Mouse (Mus musculus) thymus, adult 2 months (tissue): ENCODE measurements around the gene Fam166b. TPM values are rescaled to one million over a fixed set of nuclear protein-coding genes. Genes with fewer than 3 reads are reported as not detected.

Experiments used
- DNase-seq: peaks from one replicate; pipeline ENCODE4 v3.0.0; 2021
- H3K27ac ChIP-seq: fragments of 200-500 bp; 2 replicates; pipeline ENCODE4 v1.5.1; 2012; ENCODE audit warnings: low read length, control low read depth; ENCODE audit not compliant: control insufficient read depth, insufficient read depth
- H3K27me3 ChIP-seq: fragments of 200-500 bp; 2 replicates; pipeline ENCODE4 v1.6.1; 2012; ENCODE audit warnings: mild to moderate bottlenecking, low read length, moderate library complexity, mixed read lengths; ENCODE audit not compliant: control insufficient read depth, insufficient read depth
- H3K36me3 ChIP-seq: fragments of 200-500 bp; 2 replicates; pipeline ENCODE4 v1.6.1; 2012; ENCODE audit warnings: mild to moderate bottlenecking, low read length, moderate library complexity; ENCODE audit not compliant: control insufficient read depth, insufficient read depth
- H3K4me1 ChIP-seq: fragments of 200-500 bp; replicated peaks from 2 replicates; pipeline ENCODE4 v1.6.1; 2012; ENCODE audit warnings: low read length; ENCODE audit not compliant: control insufficient read depth, insufficient read depth
- H3K4me3 ChIP-seq: fragments of 200-500 bp; 2 replicates; pipeline ENCODE4 v1.5.1; 2012; ENCODE audit warnings: mild to moderate bottlenecking, low read length, control low read depth, moderate library complexity; ENCODE audit not compliant: control insufficient read depth, insufficient read depth
- CTCF ChIP-seq: fragments of 200-500 bp; IDR thresholded peaks from 2 replicates; pipeline ENCODE4 v1.5.1; 2012; ENCODE audit warnings: mild to moderate bottlenecking, control low read depth, low read length, moderate library complexity, borderline replicate concordance; ENCODE audit not compliant: control insufficient read depth, poor library complexity, insufficient read depth; ENCODE audit errors: extremely low read depth
- POLR2A ChIP-seq: fragments of 200-500 bp; IDR thresholded peaks from 2 replicates; pipeline ENCODE4 v1.6.1; 2012; ENCODE audit warnings: mild to moderate bottlenecking, low read length, control low read depth, moderate library complexity; ENCODE audit not compliant: control insufficient read depth, poor library complexity, insufficient read depth; ENCODE audit errors: extremely low read depth
- WGBS: fragments of 180-500 bp; shearing (Covaris S2); methylation state at CpG from one replicate; pipeline ENCODE4 v1.1.7; 2018; 5-methylcytosine and 5-hydroxymethylcytosine counted together
- polyA plus RNA-seq: library from polyadenylated mRNA; depleted of rRNA; stranded (reverse); fragments of >200 nt; gene quantifications from 2 replicates; pipeline ENCODE4 v1.2.3, GENCODE M21; 2012

Gene Fam166b
- polyA plus RNA-seq, 1 experiment, result 0.22 TPM

DNA sequence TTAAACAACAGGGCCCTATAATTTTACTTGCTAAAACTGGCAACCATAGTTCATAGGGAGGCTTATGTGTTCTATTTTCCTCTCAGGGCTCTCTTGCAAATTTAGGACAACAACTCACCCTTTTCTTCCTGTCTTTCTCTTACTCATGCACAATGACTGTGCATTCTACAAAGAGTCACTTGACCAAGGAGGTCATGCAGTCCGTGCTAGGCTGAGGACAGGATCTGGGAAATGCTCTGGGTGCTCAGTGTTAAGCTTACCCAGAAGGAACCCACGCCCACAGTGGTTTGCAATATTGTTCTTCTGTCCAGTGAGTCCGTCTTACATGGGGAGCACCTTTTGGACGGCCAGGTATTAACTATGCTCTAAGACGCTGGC lies 44.9 kb downstream of the Fam166b start:
- Histone ChIP-seq H3K36me3 (no peaks in the 10 kb centered on the region), H3K4me3 (no peak overlapping the region), H3K27me3 (no peaks in the 10 kb centered on the region; the same call in 1 of the 2 replicates), H3K4me1 (peaks cover 5% of the 10 kb centered on the region; the same call in 1 of the 2 replicates), H3K27ac (no peak overlapping the region)
- WGBS, result 74% methylated on average over 5 of the region's 5 CpGs
- DNase-seq, result no peak
- no peak for TF ChIP-seq CTCF
- TF ChIP-seq POLR2A, result no peak

DNA sequence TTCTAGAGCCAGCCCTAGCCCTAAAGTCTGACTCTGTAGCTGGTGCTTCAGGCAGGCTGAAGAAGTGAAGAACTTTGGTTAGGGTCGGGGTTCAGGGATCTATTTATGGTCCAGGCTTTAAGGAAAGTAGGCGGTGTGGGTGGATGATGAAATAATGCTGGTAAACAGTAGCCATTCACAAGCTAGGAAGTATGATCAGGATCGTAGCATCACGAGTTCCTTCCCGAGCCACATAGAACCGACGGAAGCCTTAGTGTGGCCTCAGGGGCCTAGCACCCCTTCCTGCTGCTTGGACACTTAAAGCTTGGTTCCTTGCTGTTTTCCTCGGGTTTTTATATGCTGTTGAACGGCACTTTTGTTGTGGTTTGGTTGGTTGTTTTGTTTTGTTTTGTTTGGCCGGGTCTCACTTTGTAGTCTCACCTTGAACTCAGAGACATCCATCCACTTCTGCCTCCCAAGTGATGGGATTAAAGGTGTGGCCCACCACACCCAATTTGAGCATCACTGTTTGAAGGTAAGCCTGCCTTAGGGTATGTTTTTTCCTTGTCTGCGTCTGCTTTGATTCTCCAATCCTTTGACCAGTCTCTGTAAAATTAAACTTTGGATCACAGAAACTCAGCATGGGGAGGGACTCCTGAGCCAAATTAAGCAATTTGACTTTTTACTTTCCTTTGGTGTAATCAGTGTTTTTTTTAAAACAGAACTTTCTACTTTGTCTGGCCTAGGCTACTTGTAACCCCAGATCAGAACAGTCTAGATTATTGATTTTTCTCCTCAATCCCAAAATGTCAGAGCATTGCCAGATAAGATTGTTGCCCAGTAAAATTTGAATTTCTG lies 45.5 kb downstream of the Fam166b start:
- DNase-seq, result no peak
- peaks cover 5% of the 10 kb centered on the region; the same call in 1 of the 2 replicates for H3K4me1 ChIP-seq
- H3K36me3 ChIP-seq, result no peaks in the 10 kb centered on the region
- 80% methylated on average over 11 of the region's 11 CpGs for WGBS
- H3K27ac ChIP-seq, result no peak overlapping the region
- H3K4me3 ChIP-seq, result no peak overlapping the region
- no peaks in the 10 kb centered on the region; the same call in 1 of the 2 replicates for H3K27me3 ChIP-seq
- no peak for TF ChIP-seq CTCF
- no peak for TF ChIP-seq POLR2A

DNA sequence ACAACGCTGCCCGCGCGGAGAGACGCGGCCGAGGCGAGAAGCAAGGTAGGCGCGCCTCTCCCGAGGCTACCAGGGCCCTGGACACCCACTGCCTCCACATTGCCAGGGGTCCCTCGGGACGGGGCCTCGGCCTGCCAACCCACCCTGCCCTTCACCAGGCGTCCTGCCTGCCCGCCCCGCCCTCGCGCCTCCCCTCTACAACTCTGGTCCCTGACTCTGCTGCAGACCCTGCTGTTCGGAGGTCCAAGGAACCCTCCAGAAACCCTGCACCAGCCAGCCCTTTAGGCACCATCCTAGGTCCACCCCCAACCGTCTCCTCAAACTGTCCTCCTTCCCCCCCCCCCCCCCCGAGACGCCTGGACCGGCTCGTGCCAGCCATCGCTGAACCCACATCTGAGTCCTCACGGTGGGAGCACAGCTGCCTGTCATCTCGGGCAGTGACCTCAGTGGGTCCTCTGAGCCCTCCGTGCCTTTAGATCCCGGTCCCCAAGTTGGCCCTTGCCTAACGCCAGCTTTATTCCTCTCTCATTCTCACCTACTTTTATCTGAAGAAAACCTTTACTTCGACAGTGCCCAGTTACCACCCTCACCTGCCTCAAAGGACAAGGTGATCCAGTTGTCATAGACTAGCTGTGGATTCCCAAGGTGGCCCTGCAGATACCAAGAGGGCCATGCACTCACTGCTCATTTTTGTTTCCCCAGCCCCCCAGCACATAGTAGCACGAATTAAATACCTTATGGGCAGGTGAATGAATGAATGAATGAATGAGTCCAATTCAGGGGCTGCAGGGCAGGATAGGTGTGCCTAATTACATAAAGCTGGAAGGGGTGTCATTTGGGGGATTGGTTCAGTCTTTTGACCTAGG lies 46.5 kb downstream of the Fam166b start:
- peaks cover 5% of the 10 kb centered on the region; the same call in 1 of the 2 replicates for H3K4me1 ChIP-seq
- H3K36me3 ChIP-seq, result no peaks in the 10 kb centered on the region
- TF ChIP-seq POLR2A, result no peak
- TF ChIP-seq CTCF, result no peak
- 13% methylated on average over 32 of the region's 33 CpGs for WGBS
- no peaks in the 10 kb centered on the region; the same call in 1 of the 2 replicates for H3K27me3 ChIP-seq
- no peak for DNase-seq
- H3K27ac ChIP-seq, result no peak overlapping the region
- H3K4me3 ChIP-seq, result peak overlapping the region; percentile 11

DNA sequence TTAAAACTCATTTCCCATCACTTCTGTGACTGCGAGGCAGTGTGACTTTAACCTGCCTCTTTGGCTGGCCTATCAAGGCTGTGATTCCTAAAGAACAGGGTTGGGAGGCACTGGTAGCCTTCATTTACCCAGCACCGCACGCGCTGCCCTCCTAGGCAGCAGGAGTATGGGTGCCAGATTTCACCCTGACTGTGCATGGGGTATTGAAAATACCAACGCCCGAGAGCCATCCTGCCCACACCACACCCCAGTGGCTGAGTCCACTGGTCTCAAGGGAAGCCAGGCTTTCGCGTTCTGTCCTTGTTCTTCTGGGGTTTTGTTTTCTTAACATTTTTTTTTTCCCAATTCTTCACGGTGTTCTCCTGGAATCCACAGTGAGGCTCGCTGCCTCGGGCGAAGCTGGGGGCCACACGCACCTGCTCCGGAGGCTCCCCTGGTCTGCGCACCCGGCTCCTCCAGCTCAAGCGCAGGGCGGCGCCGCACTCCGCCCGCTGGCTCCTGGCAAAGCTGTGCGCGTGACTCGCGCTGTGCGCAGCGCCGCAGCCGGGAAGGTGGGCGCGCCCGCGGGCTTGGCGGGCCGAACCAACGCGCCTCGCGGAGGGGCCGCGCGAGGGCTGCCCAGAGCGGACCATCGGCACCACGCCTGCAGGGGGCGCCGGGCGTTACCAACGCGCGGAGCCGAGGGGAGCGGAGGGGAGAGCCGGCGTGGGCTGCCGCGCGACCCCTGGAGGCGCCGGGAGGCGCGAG lies 47.4 kb downstream of the Fam166b start, which contains the start of gene Rusc2:
Gene Rusc2, plus strand, starts transcription at position 572 of the 747 bp plus-strand sequence.
- Histone ChIP-seq H3K4me1 (peaks cover 5% of the 10 kb centered on the region; the same call in 1 of the 2 replicates), H3K4me3 (peak within 1 kb of the TSS; percentile 11), H3K27me3 (no peaks in the 10 kb centered on the region; the same call in 1 of the 2 replicates), H3K36me3 (no peaks in the 10 kb centered on the region), H3K27ac (no peak within 1 kb of the TSS)
- TF ChIP-seq POLR2A (no peak), CTCF (peak; percentile 69; the same call in 1 of the 2 replicates)
- 1% methylated on average over 63 of the region's 63 CpGs for WGBS
- DNase-seq, result peak; percentile 68

DNA sequence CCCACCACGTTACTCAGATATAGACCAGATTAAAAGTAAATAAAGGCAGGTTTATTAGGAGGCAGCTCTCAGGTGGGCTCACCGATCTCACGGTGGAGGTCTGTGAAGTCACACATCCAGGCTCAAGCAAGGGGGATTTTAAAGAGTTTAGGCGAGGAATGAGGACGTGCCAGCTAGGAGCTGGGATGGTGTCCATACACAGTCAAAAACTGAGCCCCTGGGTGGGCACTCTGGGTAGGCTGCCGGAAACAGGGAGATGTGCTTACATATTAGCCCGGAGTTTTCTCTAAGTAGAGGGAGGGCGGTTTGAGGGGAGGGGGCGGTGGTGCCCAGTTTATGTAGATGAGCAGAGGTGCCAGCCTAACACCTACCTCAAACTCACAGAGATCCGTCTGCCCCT lies 48.0 kb downstream of the Fam166b start:
- no peaks in the 10 kb centered on the region; the same call in 1 of the 2 replicates for H3K27me3 ChIP-seq
- no peak for DNase-seq
- H3K4me1 ChIP-seq, result peaks cover 5% of the 10 kb centered on the region; the same call in 1 of the 2 replicates
- TF ChIP-seq CTCF (no peak), POLR2A (no peak)
- no peak overlapping the region for H3K4me3 ChIP-seq
- WGBS, result 64% methylated on average over 10 of the region's 10 CpGs
- H3K36me3 ChIP-seq, result no peaks in the 10 kb centered on the region
- H3K27ac ChIP-seq, result no peak overlapping the region
